Mouse (Mus musculus) bone marrow, adult 2 months (tissue): ENCODE measurements around the gene Bod1l.

Source experiments
- CTCF ChIP-seq: fragments of 200-500 bp; IDR thresholded peaks from 2 replicates; pipeline ENCODE4 v1.5.1; 2011; ENCODE audit warnings: low read length, control low read depth; ENCODE audit not compliant: control insufficient read depth, insufficient read depth
- POLR2A ChIP-seq: fragments of 200-500 bp; IDR thresholded peaks from 2 replicates; pipeline ENCODE4 v1.6.1; 2011; ENCODE audit warnings: low read depth, mild to moderate bottlenecking, control low read depth, low read length, borderline replicate concordance; ENCODE audit not compliant: control insufficient read depth

DNA sequence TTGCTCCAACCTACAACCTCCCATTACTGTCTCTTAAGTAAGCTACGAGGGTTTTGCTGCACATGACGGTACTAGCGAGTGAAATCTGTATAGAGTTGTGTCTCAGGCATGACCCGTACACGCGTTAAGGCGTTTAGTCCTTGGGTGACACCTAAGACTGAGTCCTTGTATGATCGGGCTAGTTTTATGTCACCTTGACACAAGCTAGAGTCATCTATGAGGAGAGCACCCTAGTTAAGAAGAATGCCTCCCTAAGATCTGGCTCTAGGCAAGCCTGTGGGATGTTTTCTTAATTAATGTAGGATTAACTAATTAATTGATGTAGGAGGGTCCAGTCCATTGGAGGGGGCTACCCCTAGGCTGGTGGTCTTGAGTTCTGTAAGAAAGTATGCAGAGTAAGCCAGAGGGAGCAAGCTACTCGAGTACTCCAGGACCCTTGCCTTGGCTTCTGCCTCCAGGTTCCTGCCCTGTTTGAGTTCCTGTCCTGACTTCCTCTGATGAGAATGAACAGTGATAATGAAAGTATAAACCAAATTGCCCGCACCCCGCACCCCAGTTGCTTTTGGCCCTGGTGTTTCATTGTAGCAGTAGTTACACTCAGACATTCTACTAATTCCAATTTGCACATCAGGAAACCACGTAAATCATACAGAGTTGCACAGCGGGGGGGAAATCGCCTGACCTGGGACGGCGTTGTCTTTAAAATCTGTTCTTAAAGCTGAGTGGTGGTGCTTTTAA is 874 bp upstream of the Bod1l start:
- TF ChIP-seq CTCF (no peak), POLR2A (no peak)
